Mouse (Mus musculus) erythroblast, embryonic 14.5 days (primary cell): Measurements from ENCODE around the gene Macrod1.

Source experiments
- GATA1 ChIP-seq: IDR thresholded peaks from 2 replicates; pipeline ENCODE4 v1.6.1; 2012; ENCODE audit warnings: low read length, inconsistent platforms, mixed read lengths
- TAL1 ChIP-seq: IDR thresholded peaks from 3 replicates; pipeline ENCODE4 v1.6.1; 2012; ENCODE audit warnings: low read length, inconsistent platforms, mixed read lengths

DNA sequence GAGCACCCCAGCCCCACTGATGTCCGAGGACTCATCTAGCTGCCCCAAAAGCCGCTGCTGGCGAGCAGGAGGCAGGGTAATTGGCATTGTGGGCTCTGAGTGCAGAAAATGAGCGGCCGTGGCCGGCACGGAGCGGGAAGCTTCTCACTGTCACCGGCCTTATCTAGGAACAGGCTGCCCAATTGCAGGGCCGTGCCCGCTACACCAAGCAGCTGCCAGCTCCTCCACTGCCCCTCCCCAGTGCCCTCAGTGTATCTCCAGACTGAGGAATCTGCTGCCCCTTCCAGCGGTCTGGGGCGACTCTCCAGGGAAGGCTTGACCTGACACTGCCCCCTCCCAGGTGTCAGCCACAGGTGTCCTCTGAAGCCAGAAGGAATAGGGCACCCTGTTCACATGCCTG is 89.8 kb downstream of the Macrod1 start:
- no peak for TF ChIP-seq TAL1
- no peak for TF ChIP-seq GATA1
